Mouse (Mus musculus): Measurements from ENCODE around the gene Nhlrc4. TPM values are rescaled to one million over a fixed set of nuclear protein-coding genes. Genes with fewer than 3 reads are reported as not detected.

Nhlrc4 gene
- total RNA-seq (2023), result not detected in 4 replicates

DNA sequence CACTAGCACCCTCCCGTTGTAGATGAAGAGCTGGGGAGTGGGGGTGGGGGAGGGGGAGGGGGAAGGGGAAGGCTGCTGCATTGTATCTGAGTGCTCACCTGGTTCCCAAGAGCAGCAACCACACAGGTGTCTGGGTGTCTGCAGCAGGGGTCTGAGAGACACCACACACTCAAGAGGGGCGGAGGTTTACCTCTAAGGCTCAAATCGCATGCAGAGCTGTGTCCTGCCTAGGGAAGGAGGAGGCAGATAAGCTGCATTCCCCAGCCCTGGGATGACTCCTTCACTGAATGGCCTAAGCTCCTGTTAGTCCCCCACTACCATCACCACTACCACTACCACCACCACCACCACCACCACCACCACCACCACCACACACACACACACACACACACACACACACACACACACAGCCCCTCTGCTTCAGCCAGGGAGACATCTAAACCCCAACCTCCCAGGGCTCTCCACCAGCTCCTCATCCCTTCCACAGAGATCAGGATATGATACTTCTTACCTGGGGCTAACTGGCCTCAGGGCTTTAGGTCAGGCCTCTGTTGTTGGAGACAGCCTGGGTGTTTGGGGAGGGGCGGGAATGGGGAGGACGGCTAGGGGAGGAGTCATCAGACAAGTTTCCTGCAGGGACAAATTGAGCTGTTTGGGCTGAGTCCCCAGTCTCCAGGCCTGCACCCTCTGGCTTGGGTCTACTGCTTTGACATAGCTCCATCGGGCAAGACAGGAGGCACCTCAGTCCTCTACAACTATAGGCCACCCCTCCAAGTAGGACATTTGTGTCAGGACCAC is at the start of gene Nhlrc4, which contains the start of gene Pigq:
Gene Nhlrc4, minus strand, starts transcription at position 596 of the 798 bp plus-strand sequence.
Gene Pigq, minus strand, starts transcription at position 571 of the 798 bp plus-strand sequence.

DNA sequence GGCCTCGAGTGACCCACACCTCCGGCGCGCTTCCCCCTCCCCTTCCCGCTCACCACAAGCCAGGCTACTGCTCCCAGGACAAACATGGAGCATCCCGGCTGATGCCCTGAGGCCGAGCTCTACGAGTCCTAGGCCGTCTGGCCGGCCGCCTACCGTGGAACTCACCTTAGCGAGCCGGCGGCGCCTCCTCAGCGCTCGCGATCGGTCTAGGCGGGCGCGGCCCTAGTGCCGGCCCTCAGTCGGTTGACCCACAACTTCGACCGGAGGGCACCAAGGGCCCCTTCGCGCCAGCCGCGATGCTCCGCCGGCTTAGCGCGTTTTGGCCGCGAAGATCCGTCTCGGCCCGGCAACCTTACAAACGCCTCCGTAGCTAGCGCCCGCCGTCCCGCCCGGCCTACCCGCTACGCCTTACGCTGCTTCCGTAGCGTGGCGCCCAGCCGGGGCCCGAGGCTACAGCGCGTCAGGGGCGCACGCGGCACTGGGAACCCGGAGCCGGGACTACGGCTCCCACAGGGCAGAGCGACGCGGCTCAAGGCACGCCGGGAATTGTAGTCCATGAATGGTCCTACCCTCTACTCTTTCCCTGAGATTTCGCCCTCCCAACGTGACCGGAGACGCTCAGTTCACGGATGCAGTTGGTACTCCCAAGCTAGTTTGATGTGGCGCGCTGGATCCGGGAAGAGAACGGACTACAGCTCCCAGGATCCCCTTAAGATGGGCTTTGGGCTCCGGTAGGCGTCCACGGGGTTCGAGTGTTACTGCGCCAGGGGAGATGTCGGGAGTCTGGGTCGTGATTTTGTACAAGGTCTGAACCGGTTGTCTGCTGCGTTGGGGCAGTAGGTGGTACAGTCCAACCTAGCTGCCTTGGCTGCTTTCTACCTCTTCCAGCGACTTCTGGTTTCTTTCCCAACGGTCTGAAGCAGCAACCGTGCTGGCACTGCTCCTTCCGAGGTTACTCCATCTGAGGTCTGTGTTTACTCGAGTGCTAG is 40.8 kb upstream of the Nhlrc4 start, which contains the start of gene Capn15:
Gene Capn15, minus strand, starts transcription at position 491 of the 989 bp plus-strand sequence.

DNA sequence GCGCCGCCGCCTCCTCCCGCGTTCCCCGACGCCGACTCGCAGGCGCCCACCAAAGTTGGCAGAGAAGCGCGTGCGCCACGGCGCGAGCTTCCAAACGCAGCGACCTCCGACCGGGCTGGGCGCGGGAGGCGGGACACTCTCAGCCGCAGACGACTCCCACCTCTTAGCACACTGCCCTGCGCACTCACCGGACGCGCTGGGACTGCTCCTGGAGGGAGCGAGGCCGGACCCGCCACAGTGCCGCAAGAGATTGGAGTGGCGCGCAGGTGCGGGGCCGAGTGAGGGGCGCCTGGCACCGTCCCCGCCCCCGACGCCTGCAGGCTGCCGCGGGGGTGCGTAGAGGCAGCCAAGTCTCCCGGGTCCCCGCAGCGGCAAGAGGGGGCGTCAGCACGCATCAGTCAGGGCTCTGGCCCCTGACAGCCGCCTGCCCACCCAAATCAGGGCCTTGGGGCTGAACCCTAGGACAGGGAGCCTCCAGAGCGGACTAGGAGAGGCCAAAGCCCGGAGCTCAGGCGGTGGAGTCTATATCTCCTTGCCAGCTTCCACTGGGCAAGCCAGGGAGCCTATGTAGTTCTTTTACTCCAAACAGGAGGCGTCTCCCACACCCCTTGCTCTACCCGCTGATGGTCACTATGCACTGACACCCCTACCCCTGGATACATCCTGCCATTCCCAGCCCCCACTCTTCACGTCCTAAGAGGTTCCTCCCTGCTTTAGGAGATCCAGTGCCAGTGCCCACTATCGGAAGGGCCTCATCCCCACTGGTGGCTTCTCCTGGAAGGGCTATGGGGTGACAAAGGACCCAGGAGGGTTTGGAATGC is 7.3 kb upstream of the Nhlrc4 start, which contains the start of gene A930017K11Rik:
Gene A930017K11Rik, minus strand, starts transcription at position 763 of the 821 bp plus-strand sequence.

DNA sequence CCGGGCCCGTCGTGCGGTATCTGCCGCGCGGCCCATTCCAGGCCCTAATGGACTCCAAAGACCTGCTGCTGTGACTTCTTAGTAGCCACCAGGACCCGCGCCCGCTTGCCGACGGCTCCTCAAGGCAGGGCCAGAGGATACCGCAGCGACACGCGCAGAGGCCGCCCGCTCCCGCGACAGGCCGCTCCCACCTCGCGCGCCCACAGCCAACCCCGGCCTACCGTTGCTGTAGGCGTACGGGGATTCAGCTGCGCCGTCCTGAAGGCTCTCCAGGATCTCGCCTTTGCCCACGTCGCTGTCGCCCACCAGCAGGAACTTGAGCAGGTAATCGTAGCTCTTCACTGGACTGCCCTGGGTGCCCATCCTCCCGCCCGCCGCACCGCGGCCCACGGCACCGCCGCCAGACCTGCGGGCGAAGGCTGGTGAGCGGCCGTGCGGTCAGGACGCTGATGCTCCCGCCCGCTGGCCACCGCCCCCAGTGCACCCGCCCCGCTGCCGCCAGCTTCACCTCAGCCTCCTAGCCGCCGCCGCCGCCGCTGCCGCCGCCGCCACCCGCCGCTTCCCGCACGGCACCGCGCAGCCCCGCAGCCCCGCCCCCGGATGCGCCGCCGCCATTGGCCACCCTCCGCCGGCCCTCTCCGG is 25.5 kb downstream of the Nhlrc4 start, which contains the start of gene Rab40c:
Gene Rab40c, minus strand, starts transcription at position 584 of the 642 bp plus-strand sequence.

Other genes with a start within 250 kb of the Nhlrc4 start
- not detected in 4 replicates for gene Gng13, start 227.8 kb downstream of the Nhlrc4 start, total RNA-seq (2023)
- 7.5 to 10.0 TPM (median 8.2 TPM) in 4 replicates for gene Chtf18, start 217.5 kb downstream of the Nhlrc4 start, total RNA-seq (2023)
- 5.7 to 7.8 TPM (median 6.6 TPM) in 4 replicates for gene Rpusd1, start 217.3 kb downstream of the Nhlrc4 start, total RNA-seq (2023)
- 0.21 to 0.22 TPM in 2 of 4 replicates, not detected in the others for gene Mslnl, start 208.9 kb downstream of the Nhlrc4 start, total RNA-seq (2023)
- 0.83 TPM in 1 of 4 replicates, not detected in the others for gene Msln, start 190.6 kb downstream of the Nhlrc4 start, total RNA-seq (2023)
- 33.4 to 44.4 TPM (median 34.9 TPM) in 4 replicates for gene Narfl, start 171.2 kb downstream of the Nhlrc4 start, total RNA-seq (2023)
- gene Haghl, start 159.3 kb downstream of the Nhlrc4 start, total RNA-seq (2023), result 19.7 to 25.0 TPM (median 23.7 TPM) in 4 replicates
- gene Ccdc78, start 158.4 kb downstream of the Nhlrc4 start, total RNA-seq (2023), result not detected in 4 replicates
- gene Fam173a, start 152.1 kb downstream of the Nhlrc4 start, total RNA-seq (2023), result 41.7 to 46.0 TPM (median 43.2 TPM) in 4 replicates
- gene AC134908.4, start 149.3 kb downstream of the Nhlrc4 start, total RNA-seq (2023), result 2.5 TPM in 1 of 4 replicates, not detected in the others
- 10.5 to 16.8 TPM (median 13.6 TPM) in 4 replicates for gene Metrn, start 147.8 kb downstream of the Nhlrc4 start, total RNA-seq (2023)
- gene Fbxl16, start 135.9 kb downstream of the Nhlrc4 start, total RNA-seq (2023), result not detected in 4 replicates
- gene Wdr24, start 121.3 kb downstream of the Nhlrc4 start, total RNA-seq (2023), result 18.0 to 20.7 TPM (median 18.5 TPM) in 4 replicates
- 23.7 to 30.8 TPM (median 26.6 TPM) in 4 replicates for gene Jmjd8, start 116.1 kb downstream of the Nhlrc4 start, total RNA-seq (2023)
- 54.6 to 61.8 TPM (median 59.7 TPM) in 4 replicates for gene Stub1, start 111.6 kb downstream of the Nhlrc4 start, total RNA-seq (2023)
- 2.7 to 3.4 TPM (median 2.9 TPM) in 4 replicates for gene Rhbdl1, start 107.7 kb downstream of the Nhlrc4 start, total RNA-seq (2023)
- 1.3 to 4.6 TPM (median 2.3 TPM) in 4 replicates for gene Gm20683, start 103.2 kb downstream of the Nhlrc4 start, total RNA-seq (2023)
- 60.3 to 71.6 TPM (median 67.0 TPM) in 4 replicates for gene Rhot2, start 100.1 kb downstream of the Nhlrc4 start, total RNA-seq (2023)
- gene Wdr90, start 83.5 kb downstream of the Nhlrc4 start, total RNA-seq (2023), result 31.7 to 38.7 TPM (median 35.9 TPM) in 4 replicates
- gene Mcrip2, start 76.2 kb downstream of the Nhlrc4 start, total RNA-seq (2023), result 1.4 to 5.1 TPM (median 2.8 TPM) in 4 replicates
- gene Mettl26, start 69.9 kb downstream of the Nhlrc4 start, total RNA-seq (2023), result 19.5 to 27.4 TPM (median 23.1 TPM) in 4 replicates
- gene Wfikkn1, start 64.1 kb downstream of the Nhlrc4 start, total RNA-seq (2023), result 5.2 to 8.4 TPM (median 7.1 TPM) in 4 replicates
- 22.5 to 27.0 TPM (median 25.2 TPM) in 4 replicates for gene Rab40c, start 25.2 kb downstream of the Nhlrc4 start, total RNA-seq (2023)
- 64.5 to 69.3 TPM (median 67.8 TPM) in 4 replicates for gene Pigq, start within 50 bp of the Nhlrc4 start, total RNA-seq (2023)
- gene A930017K11Rik, start 7.6 kb upstream of the Nhlrc4 start, total RNA-seq (2023), result not detected in 4 replicates
- 37.2 to 41.1 TPM (median 38.7 TPM) in 4 replicates for gene Capn15, start 40.8 kb upstream of the Nhlrc4 start, total RNA-seq (2023)
- gene Rab11fip3, start 124.6 kb upstream of the Nhlrc4 start, total RNA-seq (2023), result 8.4 to 9.0 TPM (median 8.7 TPM) in 4 replicates
- gene Decr2, start 145.4 kb upstream of the Nhlrc4 start, total RNA-seq (2023), result 3.7 to 4.7 TPM (median 4.5 TPM) in 4 replicates
- 0.75 to 1.6 TPM (median 1.1 TPM) in 4 replicates for gene Nme4, start 150.6 kb upstream of the Nhlrc4 start, total RNA-seq (2023)
- gene Tmem8, start 168.3 kb upstream of the Nhlrc4 start, total RNA-seq (2023), result 21.2 to 25.3 TPM (median 22.8 TPM) in 4 replicates
- 43.5 to 46.7 TPM (median 45.3 TPM) in 4 replicates for gene Mrpl28, start 178.5 kb upstream of the Nhlrc4 start, total RNA-seq (2023)
- 77.2 to 93.8 TPM (median 88.9 TPM) in 4 replicates for gene Axin1, start 193.7 kb upstream of the Nhlrc4 start, total RNA-seq (2023)